Mouse (Mus musculus) myocyte (in vitro differentiated cells): Measurements from ENCODE around the gene Neurog1. TPM values are rescaled to one million over a fixed set of nuclear protein-coding genes. Genes with fewer than 3 reads are reported as not detected.

Experiments
- H3K27me3 ChIP-seq: one replicate; pipeline ENCODE4 v1.6.1; 2011; ENCODE audit not compliant: control insufficient read depth, insufficient read depth, insufficient read length
- H3K36me3 ChIP-seq: one replicate; pipeline ENCODE4 v1.6.1; 2011; ENCODE audit not compliant: control insufficient read depth, insufficient read depth
- H3K4me2 ChIP-seq: one replicate; pipeline ENCODE4 v1.6.1; 2011; ENCODE audit warnings: low read depth, control low read depth
- H3K4me3 ChIP-seq: one replicate; pipeline ENCODE4 v1.5.1; 2011; ENCODE audit warnings: mild to moderate bottlenecking, control low read depth, moderate library complexity
- H3K79me2 ChIP-seq: one replicate; pipeline ENCODE4 v1.6.1; 2011; ENCODE audit not compliant: control insufficient read depth, insufficient read depth
- H3ac ChIP-seq: one replicate; pipeline ENCODE4 v1.6.1; 2011; ENCODE audit not compliant: control insufficient read depth, insufficient read length
- CEBPB ChIP-seq: IDR thresholded peaks from 2 replicates; pipeline ENCODE4 v1.6.1; 2011; ENCODE audit warnings: mild to moderate bottlenecking, moderate library complexity; ENCODE audit not compliant: poor library complexity, insufficient read depth, severe bottlenecking
- E2F4 ChIP-seq: IDR thresholded peaks from one replicate; pipeline ENCODE4 v1.6.1; 2011; ENCODE audit warnings: mild to moderate bottlenecking, control low read depth, moderate library complexity; ENCODE audit not compliant: insufficient read depth
- MAX ChIP-seq: IDR thresholded peaks from one replicate; pipeline ENCODE4 v1.6.1; 2011; ENCODE audit warnings: low read depth, mild to moderate bottlenecking, control low read depth
- MYOD1 ChIP-seq, 3 experiments: IDR thresholded peaks; one replicate each; pipeline ENCODE4 v1.6.1; 2011; ENCODE audit warnings: control low read depth in 2 of 3, low read depth in 2 of 3, mild to moderate bottlenecking in 2 of 3, moderate library complexity in 1 of 3; ENCODE audit not compliant: insufficient read length in 2 of 3, control insufficient read depth in 1 of 3
- MYOG ChIP-seq, 3 experiments: IDR thresholded peaks; one replicate each; pipeline ENCODE4 v1.6.1; 2011; ENCODE audit warnings: control low read depth in 2 of 3, low read depth in 2 of 3, mild to moderate bottlenecking in 2 of 3; ENCODE audit not compliant: insufficient read length in 2 of 3, control insufficient read depth in 1 of 3, insufficient read depth in 1 of 3
- POLR2A ChIP-seq: IDR thresholded peaks from one replicate; pipeline ENCODE4 v1.6.1; 2011; ENCODE audit warnings: low read depth, mild to moderate bottlenecking, control low read depth, moderate library complexity; ENCODE audit not compliant: insufficient read length
- POLR2AphosphoS2 ChIP-seq: IDR thresholded peaks from one replicate; pipeline ENCODE4 v1.6.1; 2011; ENCODE audit warnings: low read depth, control low read depth; ENCODE audit not compliant: insufficient read length
- REST ChIP-seq: IDR thresholded peaks from one replicate; pipeline ENCODE4 v1.6.1; 2011; ENCODE audit warnings: mild to moderate bottlenecking, control low read depth, moderate library complexity; ENCODE audit not compliant: insufficient read depth, insufficient read length
- SRF ChIP-seq: IDR thresholded peaks from one replicate; pipeline ENCODE4 v1.6.1; 2011; ENCODE audit warnings: low read depth; ENCODE audit not compliant: control insufficient read depth, insufficient read length
- TCF12 ChIP-seq: IDR thresholded peaks from one replicate; pipeline ENCODE4 v1.6.1; 2011; ENCODE audit warnings: mild to moderate bottlenecking, control low read depth; ENCODE audit not compliant: poor library complexity, insufficient read depth, severe bottlenecking
- TCF3 ChIP-seq: IDR thresholded peaks from one replicate; pipeline ENCODE4 v1.6.1; 2011; ENCODE audit warnings: low read depth, control low read depth; ENCODE audit not compliant: insufficient read length
- USF1 ChIP-seq: IDR thresholded peaks from one replicate; pipeline ENCODE4 v1.6.1; 2011; ENCODE audit warnings: low read depth, mild to moderate bottlenecking, control low read depth, moderate library complexity
- polyA plus RNA-seq: library from polyadenylated mRNA; unstranded; fragments of >200 nt; fragmentation: generic; extraction: Trizol; gene quantifications from one replicate; pipeline ENCODE4 v1.2.1, GENCODE M21; 2012; ENCODE audit warnings: missing spikeins

Gene Neurog1
- polyA plus RNA-seq, 1 experiment = not detected

- H3K4me2 ChIP-seq = no peak overlapping the region
- no peak for TF ChIP-seq SRF
- no peak for TF ChIP-seq TCF3
- TF ChIP-seq MYOD1 (IDR thresholded peaks at IDR 0.05; ENCODE audit: control insufficient read depth in 1 of 3, insufficient read length in 2 of 3, low read depth in 2 of 3) = no peak
- no peak for TF ChIP-seq E2F4
- no peak for TF ChIP-seq MAX
- TF ChIP-seq CEBPB = no peak
- H3ac ChIP-seq = no peak overlapping the region
- no peak overlapping the region for H3K4me3 ChIP-seq
- peaks cover 73% of the 10 kb centered on the region for H3K27me3 ChIP-seq
- H3K79me2 ChIP-seq = no peaks in the 10 kb centered on the region
- H3K36me3 ChIP-seq = no peaks in the 10 kb centered on the region
Measured at GRCm38 (mm10) chr13:56253379-56253778, 1.4 kb upstream of the Neurog1 start.

GRCm38 (mm10) chr13:56252783-56253182 lies 820 bp upstream of the Neurog1 start:
- Histone ChIP-seq H3K36me3 (no peaks in the 10 kb centered on the region), H3K4me2 (no peak overlapping the region), H3ac (no peak overlapping the region), H3K4me3 (no peak overlapping the region), H3K27me3 (peaks cover 75% of the 10 kb centered on the region), H3K79me2 (no peaks in the 10 kb centered on the region)
- no peak for TF ChIP-seq TCF3
- TF ChIP-seq TCF12 = no peak
- no peak for TF ChIP-seq CEBPB
- TF ChIP-seq USF1 = no peak
- TF ChIP-seq MYOD1 (IDR thresholded peaks at IDR 0.05; ENCODE audit: control insufficient read depth in 1 of 3, insufficient read length in 2 of 3, low read depth in 2 of 3) = no peak
- TF ChIP-seq REST = no peak
- TF ChIP-seq MYOG (IDR thresholded peaks at IDR 0.05; ENCODE audit: control insufficient read depth in 1 of 3, insufficient read depth in 1 of 3, insufficient read length in 2 of 3, low read depth in 2 of 3) = no peak

- peaks cover 74% of the 10 kb centered on the region for H3K27me3 ChIP-seq
- no peak overlapping the region for H3ac ChIP-seq
- H3K36me3 ChIP-seq = no peaks in the 10 kb centered on the region
- TF ChIP-seq MAX (no peak), MYOD1 (IDR thresholded peaks at IDR 0.05; ENCODE audit: control insufficient read depth in 1 of 3, insufficient read length in 2 of 3, low read depth in 2 of 3) (no peak), CEBPB (no peak), SRF (no peak), TCF12 (no peak), E2F4 (no peak), POLR2A (no peak), MYOG (IDR thresholded peaks at IDR 0.05; ENCODE audit: control insufficient read depth in 1 of 3, insufficient read depth in 1 of 3, insufficient read length in 2 of 3, low read depth in 2 of 3) (no peak), POLR2AphosphoS2 (no peak), REST (no peak), USF1 (no peak)
- H3K79me2 ChIP-seq = no peaks in the 10 kb centered on the region
- no peak overlapping the region for H3K4me2 ChIP-seq
- no peak overlapping the region for H3K4me3 ChIP-seq
Measured at GRCm38 (mm10) chr13:56251176-56251923, 613 bp downstream of the Neurog1 start.

GRCm38 (mm10) chr13:56250551-56251161 lies 1.3 kb downstream of the Neurog1 start:
- Histone ChIP-seq H3ac (no peak overlapping the region), H3K79me2 (no peaks in the 10 kb centered on the region), H3K4me2 (no peak overlapping the region), H3K27me3 (peaks cover 80% of the 10 kb centered on the region), H3K36me3 (no peaks in the 10 kb centered on the region), H3K4me3 (no peak overlapping the region)
- TF ChIP-seq USF1 = no peak
- no peak for TF ChIP-seq REST
- TF ChIP-seq TCF12 = no peak
- TF ChIP-seq TCF3 = no peak
- TF ChIP-seq MAX = no peak
- TF ChIP-seq POLR2A = no peak
- TF ChIP-seq MYOG (IDR thresholded peaks at IDR 0.05; ENCODE audit: control insufficient read depth in 1 of 3, insufficient read depth in 1 of 3, insufficient read length in 2 of 3, low read depth in 2 of 3) = no peak
- no peak for TF ChIP-seq POLR2AphosphoS2
- no peak for TF ChIP-seq E2F4
- TF ChIP-seq MYOD1 (IDR thresholded peaks at IDR 0.05; ENCODE audit: control insufficient read depth in 1 of 3, insufficient read length in 2 of 3, low read depth in 2 of 3) = no peak
- no peak for TF ChIP-seq CEBPB
- no peak for TF ChIP-seq SRF
